Mouse (Mus musculus) kidney, postnatal 0 days (tissue): Measurements from ENCODE around the gene Sec23a. TPM values are rescaled to one million over a fixed set of nuclear protein-coding genes. Genes with fewer than 3 reads are reported as not detected.

Experiments
- ATAC-seq: fragments of 200-750 bp; cut with Nextera tagmentation; replicated peaks from 2 replicates; pipeline ENCODE4 v1.8.0; 2017; ENCODE audit warnings: low read depth, moderate number of reproducible peaks, moderate TSS enrichment, moderate library complexity; ENCODE audit not compliant: low FRiP score
- DNase-seq: peaks from one replicate; pipeline ENCODE4 v3.0.0-alpha.2; 2016; ENCODE audit warnings: low spot score
- H3K27ac ChIP-seq: fragments of 300-500 bp; sonication (generic); 2 replicates; pipeline ENCODE4 v1.5.1; 2014; ENCODE audit warnings: mild to moderate bottlenecking
- H3K27me3 ChIP-seq: fragments of 300-500 bp; sonication (generic); 2 replicates; pipeline ENCODE4 v1.6.1; 2014; ENCODE audit warnings: low read length, mixed read lengths; ENCODE audit not compliant: insufficient read depth
- H3K36me3 ChIP-seq: fragments of 300-500 bp; sonication (generic); 2 replicates; pipeline ENCODE4 v1.6.1; 2014; ENCODE audit warnings: low read length, mixed read lengths; ENCODE audit not compliant: insufficient read depth
- H3K4me1 ChIP-seq: fragments of 300-500 bp; sonication (generic); replicated peaks from 2 replicates; pipeline ENCODE4 v1.6.1; 2014; ENCODE audit warnings: antibody characterized with exemption, low read length, mixed read lengths; ENCODE audit not compliant: insufficient read depth
- H3K4me2 ChIP-seq: fragments of 300-500 bp; sonication (generic); 2 replicates; pipeline ENCODE4 v1.6.1; 2014; ENCODE audit warnings: mild to moderate bottlenecking, low read length, moderate library complexity, mixed read lengths
- H3K4me3 ChIP-seq: fragments of 300-500 bp; sonication (generic); replicated peaks from 2 replicates; pipeline ENCODE4 v1.5.1; 2014; ENCODE audit warnings: low read depth, low read length
- H3K9ac ChIP-seq: fragments of 300-500 bp; sonication (generic); 2 replicates; pipeline ENCODE4 v1.6.1; 2014; ENCODE audit warnings: low read depth, low read length
- H3K9me3 ChIP-seq: fragments of 300-500 bp; sonication (generic); replicated peaks from 2 replicates; pipeline ENCODE4 v1.6.1; 2016; ENCODE audit warnings: low read length, inconsistent platforms, mixed read lengths
- CTCF ChIP-seq: IDR thresholded peaks from 2 replicates; pipeline ENCODE4 v1.5.1; 2016; ENCODE audit warnings: antibody characterized with exemption, low read depth, mild to moderate bottlenecking, moderate library complexity
- WGBS: fragments of 180-500 bp; shearing (Covaris S2); extraction: QIAGEN DNeasy Blood & Tissue Kit; methylation state at CpG from one replicate; pipeline ENCODE4 v1.1.7; 2014; 5-methylcytosine and 5-hydroxymethylcytosine counted together
- polyA plus RNA-seq: library from polyadenylated mRNA; unstranded; fragments of >200 nt; fragmentation: Nextera tagmentation; extraction: Ambion mirVana; gene quantifications from 2 replicates; pipeline ENCODE4 v1.2.1, GENCODE M21; 2015

Gene Sec23a
- polyA plus RNA-seq, 1 experiment from 2014 or later, result 49.5 TPM

DNA sequence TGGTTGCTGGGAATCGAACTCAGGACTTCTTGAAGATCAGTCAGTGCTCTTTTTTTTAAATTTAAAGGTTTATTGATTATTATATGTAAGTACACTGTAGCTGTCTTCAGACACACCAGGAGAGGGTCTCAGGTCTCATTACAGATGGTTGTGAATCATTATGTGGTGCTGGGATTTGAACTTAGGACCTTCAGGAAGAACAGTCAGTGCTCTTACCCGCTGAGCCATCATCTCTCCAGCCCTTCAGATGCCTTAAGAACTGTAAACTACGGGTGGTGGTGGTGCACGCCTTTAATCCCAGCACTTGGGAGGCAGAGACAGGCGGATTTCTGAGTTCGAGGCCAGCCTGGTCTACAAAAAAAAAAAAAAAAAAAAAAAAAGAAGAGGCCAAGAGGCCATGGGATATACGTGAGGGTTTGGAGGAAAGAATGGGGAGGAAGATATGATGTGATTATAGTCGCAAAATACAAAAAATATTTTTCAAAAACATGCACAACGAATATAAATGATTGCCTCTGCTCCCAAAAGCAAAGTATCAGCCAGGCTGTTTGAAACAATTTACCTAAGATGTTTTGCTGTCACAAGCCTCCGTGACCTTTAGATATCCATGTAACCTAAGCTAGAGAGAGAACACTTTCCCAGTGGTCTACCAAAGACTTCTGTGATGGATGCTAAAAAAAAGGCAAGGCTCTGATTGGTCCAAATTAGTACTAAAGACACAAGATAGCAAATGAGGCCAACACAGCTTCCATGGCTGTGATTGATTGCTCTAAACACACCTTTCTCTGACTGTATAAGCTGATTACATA lies 27.5 kb upstream of the Sec23a start:
- Histone ChIP-seq H3K4me3 (no peak overlapping the region), H3K27ac (no peak overlapping the region), H3K27me3 (no peaks in the 10 kb centered on the region), H3K9me3 (no peaks in the 10 kb centered on the region), H3K4me2 (peak overlapping the region; percentile 47; the same call in 1 of the 2 replicates), H3K36me3 (peaks cover 12% of the 10 kb centered on the region; the same call in 1 of the 2 replicates), H3K9ac (peak overlapping the region; percentile 54; the same call in 1 of the 2 replicates), H3K4me1 (no peaks in the 10 kb centered on the region)
- WGBS, result 75% methylated on average over 10 of the region's 10 CpGs
- no peak for DNase-seq
- peak; percentile 31; the same call in 1 of the 2 replicates for ATAC-seq
- no peak for TF ChIP-seq CTCF

DNA sequence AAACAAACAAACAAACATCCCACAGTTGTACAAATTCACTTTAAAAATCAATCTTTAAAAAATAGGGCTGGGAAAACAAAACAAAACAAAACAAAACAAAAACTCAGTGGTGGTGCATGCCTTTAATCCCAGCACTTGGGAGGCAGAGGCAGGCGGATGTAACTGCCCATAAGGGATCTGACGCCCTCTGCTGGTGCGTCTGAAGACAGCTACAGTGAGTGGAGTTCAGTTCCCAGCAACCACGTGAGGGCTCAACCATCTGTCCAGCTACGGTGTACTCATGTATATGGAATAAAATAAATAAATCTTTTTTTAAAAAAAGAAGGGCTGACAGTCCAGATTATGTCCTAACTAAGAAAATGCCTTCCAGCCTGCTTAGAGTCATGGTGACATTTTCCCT lies 20.3 kb upstream of the Sec23a start:
- WGBS, result 73% methylated on average over 5 of the region's 5 CpGs
- no peak overlapping the region for H3K4me2 ChIP-seq
- H3K36me3 ChIP-seq, result peaks cover 6% of the 10 kb centered on the region; the same call in 1 of the 2 replicates
- H3K27ac ChIP-seq, result no peak overlapping the region
- DNase-seq (no peak), ATAC-seq (no peak)
- H3K9me3 ChIP-seq, result no peaks in the 10 kb centered on the region
- no peaks in the 10 kb centered on the region for H3K4me1 ChIP-seq
- no peaks in the 10 kb centered on the region for H3K27me3 ChIP-seq
- H3K4me3 ChIP-seq, result no peak overlapping the region
- TF ChIP-seq CTCF, result peak; percentile 37; the same call in 1 of the 2 replicates
- H3K9ac ChIP-seq, result no peak overlapping the region

DNA sequence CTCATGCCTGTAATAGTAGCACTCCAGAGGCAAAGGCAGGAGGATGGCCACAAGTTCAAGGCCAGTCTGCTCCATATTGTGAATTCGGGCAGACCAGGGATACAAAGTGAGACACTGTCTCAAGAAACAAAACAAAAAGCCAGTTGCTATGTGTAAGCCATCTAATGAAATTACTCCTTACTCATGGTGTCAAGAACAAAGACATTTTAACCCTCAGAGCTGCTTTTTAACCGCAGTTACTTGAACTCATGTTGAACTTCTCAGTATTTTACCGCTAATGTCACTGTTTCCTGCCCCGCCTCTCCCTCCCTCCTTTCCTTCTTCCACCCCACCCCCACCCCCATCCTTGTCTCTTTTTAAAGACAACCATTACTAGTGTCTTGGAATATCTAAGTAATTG lies 9.5 kb upstream of the Sec23a start:
- H3K27me3 ChIP-seq, result no peaks in the 10 kb centered on the region
- no peak overlapping the region for H3K9ac ChIP-seq
- DNase-seq (no peak), ATAC-seq (no peak)
- H3K36me3 ChIP-seq, result 0 out of 2 replicates have a peak, but pooled peaks cover 30% of the 10 kb centered on the region
- no peak overlapping the region for H3K27ac ChIP-seq
- H3K9me3 ChIP-seq, result no peaks in the 10 kb centered on the region
- H3K4me2 ChIP-seq, result no peak overlapping the region
- no peak overlapping the region for H3K4me3 ChIP-seq
- no peaks in the 10 kb centered on the region for H3K4me1 ChIP-seq
- no peak for TF ChIP-seq CTCF
- 67% methylated on average over 4 of the region's 4 CpGs for WGBS

DNA sequence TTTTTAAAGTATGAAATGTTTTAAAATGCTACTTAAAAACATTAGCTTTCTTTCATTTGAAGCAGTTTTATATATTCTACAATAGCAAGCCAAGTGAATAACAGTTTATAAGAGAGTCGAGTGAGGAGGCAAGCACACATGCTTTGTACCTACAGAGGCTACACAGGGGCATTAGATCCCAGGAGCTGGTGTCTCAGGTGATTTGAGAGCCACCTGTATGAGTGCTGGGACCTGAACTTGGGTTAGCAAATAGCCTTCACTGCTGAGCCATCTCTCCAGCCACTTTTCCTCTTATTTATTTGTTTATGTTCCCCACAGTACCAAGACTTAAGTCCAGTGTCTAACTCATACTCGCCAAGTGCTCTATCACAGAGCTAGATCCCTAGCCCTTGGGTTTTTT lies 8.1 kb upstream of the Sec23a start:
- H3K27me3 ChIP-seq, result no peaks in the 10 kb centered on the region
- no peak overlapping the region for H3K9ac ChIP-seq
- TF ChIP-seq CTCF, result no peak
- WGBS, result 93% methylated on average over 2 of the region's 2 CpGs
- no peak for ATAC-seq
- H3K36me3 ChIP-seq, result 0 out of 2 replicates have a peak, but pooled peaks cover 23% of the 10 kb centered on the region
- no peaks in the 10 kb centered on the region for H3K4me1 ChIP-seq
- no peak overlapping the region for H3K4me3 ChIP-seq
- no peaks in the 10 kb centered on the region for H3K9me3 ChIP-seq
- H3K4me2 ChIP-seq, result no peak overlapping the region
- no peak for DNase-seq
- no peak overlapping the region for H3K27ac ChIP-seq

DNA sequence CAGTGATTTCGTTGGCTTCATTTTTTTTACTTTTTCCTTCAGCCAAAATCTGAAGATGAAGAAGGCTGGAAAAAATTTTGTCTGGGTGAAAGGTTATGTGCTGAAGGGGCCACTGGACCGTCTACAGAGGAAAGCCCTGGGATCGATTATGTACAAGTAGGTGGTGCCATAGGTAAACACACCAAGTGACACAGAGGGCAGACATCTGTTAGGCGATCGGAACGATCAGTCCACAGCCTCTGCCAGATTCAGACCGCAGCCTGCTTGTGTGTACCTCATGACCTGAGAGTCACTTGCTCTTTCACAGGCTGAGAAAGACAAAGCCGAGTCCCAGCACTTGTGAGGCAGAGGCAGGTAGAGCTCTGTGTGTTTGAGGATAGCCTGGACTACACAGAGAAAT lies 6.2 kb upstream of the Sec23a start:
- no peak overlapping the region for H3K4me2 ChIP-seq
- WGBS, result 81% methylated on average over 8 of the region's 8 CpGs
- no peak overlapping the region for H3K9ac ChIP-seq
- DNase-seq (no peak), ATAC-seq (no peak)
- H3K4me1 ChIP-seq, result no peaks in the 10 kb centered on the region
- no peak for TF ChIP-seq CTCF
- no peaks in the 10 kb centered on the region for H3K9me3 ChIP-seq
- H3K36me3 ChIP-seq, result 0 out of 2 replicates have a peak, but pooled peaks cover 23% of the 10 kb centered on the region
- H3K27ac ChIP-seq, result no peak overlapping the region
- H3K4me3 ChIP-seq, result no peak overlapping the region
- H3K27me3 ChIP-seq, result no peaks in the 10 kb centered on the region

DNA sequence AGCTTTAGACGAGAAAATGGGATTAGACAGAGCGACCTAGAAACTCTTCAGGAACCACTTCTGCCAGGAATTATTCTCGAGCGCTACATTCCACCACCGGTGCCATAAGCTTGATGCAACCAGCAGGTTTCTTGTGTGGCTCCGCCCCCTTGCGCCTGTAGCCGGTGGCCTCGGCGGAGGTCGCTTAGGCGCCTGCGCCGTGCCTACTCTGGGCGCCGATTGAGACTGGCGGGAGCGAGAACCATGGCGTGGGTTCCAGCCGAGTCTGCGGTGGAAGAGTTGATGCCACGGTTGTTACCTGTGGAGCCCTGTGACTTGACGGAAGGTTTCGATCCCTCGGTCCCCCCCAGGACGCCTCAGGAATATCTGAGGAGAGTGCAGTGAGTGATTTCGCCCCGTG lies 1.4 kb upstream of the Sec23a start, which contains the start of gene Gemin2:
Gene Gemin2 (plus strand): TSS at position 160 of the 400 bp plus-strand sequence.
- Histone ChIP-seq H3K36me3 (0 out of 2 replicates have a peak, but pooled peaks cover 4% of the 10 kb centered on the region), H3K4me2 (peak within 1 kb of the TSS; percentile 85), H3K4me3 (peak within 1 kb of the TSS; percentile 70), H3K9me3 (no peaks in the 10 kb centered on the region), H3K27ac (peak within 1 kb of the TSS; percentile 77), H3K27me3 (no peaks in the 10 kb centered on the region), H3K9ac (peak within 1 kb of the TSS; percentile 82), H3K4me1 (peaks cover 12% of the 10 kb centered on the region)
- DNase-seq (peak; percentile 96), ATAC-seq (peak; percentile 65)
- under 1% methylated on average over 28 of the region's 28 CpGs for WGBS
- TF ChIP-seq CTCF, result peak; percentile 50
